16 mouse cellular contexts compared by ENCODE assay signal in the genomic region with DNA sequence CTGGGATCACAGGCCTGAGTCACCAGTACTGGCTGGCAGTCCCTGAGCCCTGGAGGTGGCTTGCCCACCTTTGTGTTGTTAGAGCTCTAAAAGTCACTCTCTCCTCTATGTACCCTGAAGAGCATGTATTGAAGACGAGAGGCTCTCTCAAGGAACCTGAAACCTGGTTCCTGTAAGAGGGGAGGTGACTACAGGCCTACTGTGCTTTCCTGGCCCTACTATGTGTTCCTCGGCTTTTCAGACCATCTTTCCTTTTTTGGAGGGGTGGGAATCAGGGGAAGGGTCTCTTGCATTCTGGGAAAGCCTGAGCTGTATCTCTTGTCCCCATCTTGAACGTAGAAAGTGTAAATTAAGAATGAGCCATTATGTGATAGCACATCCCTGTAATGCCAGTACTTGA.
"Had no signal": no experiment of that assay in that cellular context is flagged by ENCODE, and none has a peak within 500 bp of the region (broad histone marks: within the 10 kb centered on the region; RNA-seq: fewer than 3 reads in every experiment).

No protein-coding gene starts in this region.

- ATAC-seq: midbrain, embryonic 13.5 days; midbrain, embryonic 16.5 days had no signal

- H3K9me3 ChIP-seq: midbrain, embryonic 13.5 days had no signal

- H3K27me3 ChIP-seq: midbrain, embryonic 13.5 days had no signal

- H3K9ac ChIP-seq: liver, embryonic 14.5 days; lung, embryonic 14.5 days; midbrain, embryonic 13.5 days had no signal

- H3K4me3 ChIP-seq: midbrain, embryonic 13.5 days; myocyte had no signal

- DNase-seq: lung, adult 18-20 months; lung, embryonic 14.5 days; lung, postnatal 10 days; lung, postnatal 4 days; right cerebral cortex, adult 18-20 months; right cerebral cortex, postnatal 25 days; right cerebral cortex, postnatal 4 days; spleen, adult 18-20 months; thymus, adult 18-20 months; thymus, postnatal 14 days; thymus, postnatal 36 days had no signal

- H3K27ac ChIP-seq: liver, embryonic 14.5 days; midbrain, embryonic 13.5 days had no signal

- H3K4me2 ChIP-seq: lung, embryonic 14.5 days; midbrain, embryonic 11.5 days; midbrain, embryonic 13.5 days had no signal
